Mouse (Mus musculus) cerebellum, postnatal 4 days (tissue): ENCODE data around the gene Cdk17.
A peak's percentile ranks its signal among the peaks of the same experiment; 100 is the strongest.
"Not testable (repeated sequence)": the region's sequence is repeated elsewhere in the genome, so short reads cannot be mapped to it uniquely, and the experiment has no call there.

Experiments used
- DNase-seq, 2 experiments: peaks; one replicate each; pipeline ENCODE4 v3.0.0; 2022; ENCODE audit warnings: low spot score in 2 of 2, mixed read lengths in 1 of 2

Cdk17 gene

GRCm38 (mm10) chr10:93142600-93143284 is 17.9 kb upstream of the Cdk17 start:
- no peak for DNase-seq

- no peak for DNase-seq
Measured at GRCm38 (mm10) chr10:93143285-93143985, 17.2 kb upstream of the Cdk17 start.

- no peak for DNase-seq
Measured at GRCm38 (mm10) chr10:93143986-93144314, 16.7 kb upstream of the Cdk17 start.

GRCm38 (mm10) chr10:93144579-93144978 is 16.1 kb upstream of the Cdk17 start:
- DNase-seq = no peak

- no peak for DNase-seq
Measured at GRCm38 (mm10) chr10:93145088-93145487, 15.6 kb upstream of the Cdk17 start.

GRCm38 (mm10) chr10:93146601-93147000 is 14.1 kb upstream of the Cdk17 start:
- DNase-seq = no peak

GRCm38 (mm10) chr10:93147691-93148090 is 13.0 kb upstream of the Cdk17 start:
- DNase-seq = no peak

- no peak for DNase-seq
Measured at GRCm38 (mm10) chr10:93149597-93149996, 11.1 kb upstream of the Cdk17 start.

GRCm38 (mm10) chr10:93151775-93152174 is 8.9 kb upstream of the Cdk17 start:
- DNase-seq = no peak

- DNase-seq = no peak
Measured at GRCm38 (mm10) chr10:93152698-93153097, 8.0 kb upstream of the Cdk17 start.

GRCm38 (mm10) chr10:93153404-93153803 is 7.3 kb upstream of the Cdk17 start:
- DNase-seq = not testable (repeated sequence)

GRCm38 (mm10) chr10:93159651-93160496 is 801 bp upstream of the Cdk17 start:
- no peak for DNase-seq

- peak; percentile 70 to 93 for DNase-seq
Measured at GRCm38 (mm10) chr10:93160497-93160806, 223 bp upstream of the Cdk17 start.

- DNase-seq = no peak
Measured at GRCm38 (mm10) chr10:93161511-93162275, 1.0 kb downstream of the Cdk17 start.

GRCm38 (mm10) chr10:93162276-93162971 is 1.7 kb downstream of the Cdk17 start:
- DNase-seq = no peak

GRCm38 (mm10) chr10:93162972-93163660 is 2.4 kb downstream of the Cdk17 start:
- no peak for DNase-seq

GRCm38 (mm10) chr10:93163711-93164488 is 3.2 kb downstream of the Cdk17 start:
- no peak for DNase-seq

GRCm38 (mm10) chr10:93165416-93166381 is 5.0 kb downstream of the Cdk17 start:
- no peak for DNase-seq

- DNase-seq = no peak
Measured at GRCm38 (mm10) chr10:93166382-93166769, 5.7 kb downstream of the Cdk17 start.
